Mouse (Mus musculus) kidney, postnatal 4 days (tissue): ENCODE data around the gene Sdc4.

Experiments
- DNase-seq, 2 experiments: peaks; one replicate each; pipeline ENCODE4 v3.0.0; 2021; ENCODE audit warnings: mixed read lengths in 2 of 2

Sdc4 gene

GRCm38 (mm10) chr2:164403396-164404081 lies 40.1 kb downstream of the Sdc4 start:
- no peak for DNase-seq

- DNase-seq: peak; percentile 89 to 92
Observed at GRCm38 (mm10) chr2:164402906-164403305, 40.8 kb downstream of the Sdc4 start, which contains the start of gene Rbpjl. Gene Rbpjl, plus strand, starts transcription at chr2:164403141.

- no peak for DNase-seq
Observed at GRCm38 (mm10) chr2:164396911-164397310, 46.8 kb downstream of the Sdc4 start.

- no peak for DNase-seq
Observed at GRCm38 (mm10) chr2:164396076-164396475, 47.6 kb downstream of the Sdc4 start.

- no peak for DNase-seq
Observed at GRCm38 (mm10) chr2:164393126-164393525, 50.6 kb downstream of the Sdc4 start.

GRCm38 (mm10) chr2:164389499-164389898 lies 54.2 kb downstream of the Sdc4 start:
- DNase-seq: peak; percentile 93 to 94

- peak; percentile 35 to 58 for DNase-seq
Observed at GRCm38 (mm10) chr2:164389020-164389419, 54.7 kb downstream of the Sdc4 start, which contains the start of gene Slpi. Gene Slpi, minus strand, starts transcription at chr2:164389095.

- peak; percentile 67 to 71 for DNase-seq
Observed at GRCm38 (mm10) chr2:164386953-164387352, 56.7 kb downstream of the Sdc4 start.

- DNase-seq: peak in 1 of 2 experiments; percentile 11
Observed at GRCm38 (mm10) chr2:164385927-164386763, 57.5 kb downstream of the Sdc4 start.

- no peak for DNase-seq
Observed at GRCm38 (mm10) chr2:164383656-164384399, 59.9 kb downstream of the Sdc4 start.

GRCm38 (mm10) chr2:164382971-164383370 lies 60.7 kb downstream of the Sdc4 start:
- no peak for DNase-seq

- peak; percentile 25 to 32 for DNase-seq
Observed at GRCm38 (mm10) chr2:164381726-164382125, 62.0 kb downstream of the Sdc4 start.

- DNase-seq: no peak
Observed at GRCm38 (mm10) chr2:164377478-164378426, 65.9 kb downstream of the Sdc4 start.
